Mouse (Mus musculus) heart, embryonic 12.5 days (tissue): ENCODE data around the gene 1700001C02Rik. TPM values are rescaled to one million over a fixed set of nuclear protein-coding genes. Genes with fewer than 3 reads are reported as not detected.

ENCODE experiments used
- ATAC-seq: fragments of 200-750 bp; cut with Nextera tagmentation; 2 replicates; pipeline ENCODE4 v1.8.0; 2017; ENCODE audit warnings: moderate TSS enrichment, moderate library complexity; ENCODE audit not compliant: insufficient number of reproducible peaks, low FRiP score
- H3K27ac ChIP-seq: fragments of 300-500 bp; sonication (generic); 2 replicates; pipeline ENCODE4 v1.5.1; 2016; ENCODE audit warnings: mild to moderate bottlenecking, moderate library complexity; ENCODE audit not compliant: poor library complexity, severe bottlenecking
- H3K27me3 ChIP-seq: fragments of 300-500 bp; sonication (generic); replicated peaks from 2 replicates; pipeline ENCODE4 v1.6.1; 2016; ENCODE audit warnings: mild to moderate bottlenecking, moderate library complexity
- H3K36me3 ChIP-seq: fragments of 300-500 bp; sonication (generic); 2 replicates; pipeline ENCODE4 v1.6.1; 2016; ENCODE audit warnings: mild to moderate bottlenecking, moderate library complexity
- H3K4me1 ChIP-seq: fragments of 300-500 bp; sonication (generic); replicated peaks from 2 replicates; pipeline ENCODE4 v1.6.1; 2016; ENCODE audit warnings: mild to moderate bottlenecking
- H3K4me2 ChIP-seq: fragments of 300-500 bp; sonication (generic); 2 replicates; pipeline ENCODE4 v1.6.1; 2016; ENCODE audit warnings: mild to moderate bottlenecking, moderate library complexity
- H3K4me3 ChIP-seq: fragments of 300-500 bp; sonication (generic); 2 replicates; pipeline ENCODE4 v1.5.1; 2016; ENCODE audit warnings: mild to moderate bottlenecking
- H3K9ac ChIP-seq: fragments of 300-500 bp; sonication (generic); 2 replicates; pipeline ENCODE4 v1.6.1; 2016; ENCODE audit warnings: mild to moderate bottlenecking, moderate library complexity
- H3K9me3 ChIP-seq: fragments of 300-500 bp; sonication (generic); replicated peaks from 2 replicates; pipeline ENCODE4 v1.6.1; 2016; ENCODE audit warnings: mild to moderate bottlenecking, moderate library complexity
- WGBS: fragments of 180-500 bp; shearing (Covaris S2); methylation state at CpG from one replicate; pipeline ENCODE4 v1.1.7; 2016; 5-methylcytosine and 5-hydroxymethylcytosine counted together
- polyA plus RNA-seq: library from polyadenylated mRNA; unstranded; fragments of >200 nt; fragmentation: Nextera tagmentation; extraction: Ambion mirVana; gene quantifications from 2 replicates; pipeline ENCODE4 v1.2.1, GENCODE M21; 2016

1700001C02Rik gene
- polyA plus RNA-seq, 1 experiment from 2014 or later, result not detected

DNA sequence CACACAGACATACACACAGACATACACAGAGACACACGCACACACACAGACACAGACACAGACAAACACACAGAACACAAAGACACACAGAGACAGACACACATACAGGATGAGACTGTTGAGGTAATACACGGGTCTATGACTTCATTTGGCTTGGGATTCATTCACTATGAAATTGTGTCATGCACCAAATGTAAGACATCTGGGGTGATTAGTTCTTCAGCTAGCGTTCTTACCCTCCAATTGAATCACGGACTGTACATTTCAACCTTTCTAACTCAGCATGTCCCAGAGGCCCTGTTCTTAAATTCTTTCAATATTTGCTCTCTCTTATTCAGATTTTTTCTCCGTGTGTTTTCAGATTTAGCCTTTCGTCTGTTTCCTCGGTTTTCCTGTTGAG lies 28.8 kb downstream of the 1700001C02Rik start:
- H3K4me2 ChIP-seq, result no peak overlapping the region
- H3K4me1 ChIP-seq, result peaks cover 19% of the 10 kb centered on the region
- WGBS, result 83% methylated on average over 7 of the region's 7 CpGs
- no peak overlapping the region for H3K4me3 ChIP-seq
- H3K27ac ChIP-seq, result no peak overlapping the region
- H3K27me3 ChIP-seq, result no peaks in the 10 kb centered on the region
- no peaks in the 10 kb centered on the region for H3K36me3 ChIP-seq
- no peaks in the 10 kb centered on the region for H3K9me3 ChIP-seq
- no peak overlapping the region for H3K9ac ChIP-seq
- no peak for ATAC-seq

DNA sequence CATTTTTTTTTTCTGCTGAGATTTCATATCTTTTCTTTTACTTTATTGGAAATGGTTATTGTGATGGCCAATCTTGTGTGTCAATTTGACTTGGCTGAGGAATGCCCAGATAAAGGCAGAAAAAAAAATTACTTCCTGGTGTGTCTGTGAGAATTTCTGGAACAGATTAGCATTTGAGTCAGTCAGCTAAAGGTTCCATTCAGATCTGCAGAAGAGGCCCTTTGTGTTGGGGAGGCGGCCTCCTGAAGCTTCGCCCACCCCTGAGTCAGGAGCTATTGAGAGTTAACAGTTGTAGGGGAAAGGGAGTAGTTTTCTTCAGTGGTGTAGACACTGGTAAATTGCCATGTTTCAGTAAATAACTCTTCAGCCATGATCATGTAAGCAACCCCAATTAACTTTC lies 29.4 kb downstream of the 1700001C02Rik start:
- no peak overlapping the region for H3K9ac ChIP-seq
- no peaks in the 10 kb centered on the region for H3K9me3 ChIP-seq
- no peak overlapping the region for H3K4me2 ChIP-seq
- no peaks in the 10 kb centered on the region for H3K27me3 ChIP-seq
- ATAC-seq, result no peak
- H3K4me3 ChIP-seq, result no peak overlapping the region
- no peaks in the 10 kb centered on the region for H3K36me3 ChIP-seq
- H3K27ac ChIP-seq, result no peak overlapping the region
- peaks cover 22% of the 10 kb centered on the region for H3K4me1 ChIP-seq
- WGBS, result 64% methylated on average over 2 of the region's 2 CpGs

DNA sequence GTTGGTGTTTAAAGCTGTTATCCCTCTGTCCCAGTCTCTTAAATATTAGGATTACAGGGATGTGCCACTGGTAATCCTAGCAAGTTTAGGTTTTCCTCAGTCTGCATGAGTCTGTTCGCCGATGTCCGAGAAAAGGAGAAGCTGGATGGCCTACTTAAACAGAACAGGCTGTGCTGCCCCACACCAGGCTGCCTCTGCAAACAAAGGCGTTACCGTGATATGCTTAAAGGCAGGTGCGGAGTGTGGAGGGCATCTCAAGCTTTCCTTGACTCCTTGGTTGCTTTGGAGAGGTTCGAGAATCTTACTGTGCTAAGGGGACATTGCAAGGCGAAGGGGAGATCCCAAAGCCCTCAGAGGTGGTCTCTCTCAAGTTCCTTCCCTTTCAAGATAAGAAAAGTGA lies 31.0 kb downstream of the 1700001C02Rik start:
- 79% methylated on average over 8 of the region's 8 CpGs for WGBS

DNA sequence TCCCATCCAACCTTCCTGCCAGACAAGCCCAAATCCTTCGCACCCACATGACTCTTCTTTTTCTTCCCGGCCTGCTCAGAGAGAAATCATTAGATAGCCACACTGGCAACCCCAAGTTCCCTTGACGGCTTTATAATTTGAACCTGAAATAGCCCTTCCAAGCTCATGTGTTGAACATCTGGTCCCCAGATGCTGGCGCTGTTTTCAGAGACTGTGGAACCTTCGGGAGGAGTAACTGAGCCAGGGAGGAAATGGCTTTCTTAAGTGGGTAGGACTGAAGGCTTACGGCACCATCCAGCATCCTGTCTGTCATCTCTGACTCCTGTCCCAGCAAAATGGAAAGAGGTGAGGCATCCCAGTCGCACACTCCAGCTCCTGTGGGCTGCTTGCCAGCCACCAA lies 31.5 kb downstream of the 1700001C02Rik start:
- Histone ChIP-seq H3K4me1 (peaks cover 22% of the 10 kb centered on the region), H3K27ac (no peak overlapping the region), H3K27me3 (no peaks in the 10 kb centered on the region), H3K9me3 (no peaks in the 10 kb centered on the region), H3K9ac (no peak overlapping the region), H3K4me2 (no peak overlapping the region), H3K36me3 (no peaks in the 10 kb centered on the region), H3K4me3 (no peak overlapping the region)
- ATAC-seq, result no peak
- 65% methylated on average over 7 of the region's 7 CpGs for WGBS

More for the DNA sequence above, 31.0 kb downstream of the 1700001C02Rik start:
- Histone ChIP-seq H3K4me3 (no peak overlapping the region), H3K27me3 (no peaks in the 10 kb centered on the region), H3K9me3 (no peaks in the 10 kb centered on the region), H3K9ac (no peak overlapping the region; the same call in 1 of the 2 replicates), H3K27ac (no peak overlapping the region), H3K4me2 (no peak overlapping the region), H3K36me3 (no peaks in the 10 kb centered on the region), H3K4me1 (peaks cover 22% of the 10 kb centered on the region)
- ATAC-seq, result no peak

DNA sequence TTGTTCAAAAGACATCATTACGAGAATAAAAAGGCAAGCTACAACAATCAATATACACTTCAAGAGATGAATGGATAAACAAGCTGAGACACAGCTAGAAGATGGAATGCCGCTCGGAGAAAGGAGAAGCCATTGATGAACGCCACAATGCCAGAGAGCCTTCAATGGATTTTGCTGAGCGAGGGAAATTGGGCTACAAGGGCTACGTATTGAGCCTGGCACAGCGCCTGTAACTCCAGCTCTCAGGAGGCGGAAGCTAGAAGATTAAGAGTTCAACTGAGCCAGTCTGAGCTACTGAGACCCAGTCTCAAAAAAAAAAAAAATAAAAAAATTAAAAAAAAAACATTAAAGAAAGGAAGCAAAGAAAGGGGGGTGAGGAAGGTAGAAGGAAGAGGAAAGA lies 47.3 kb downstream of the 1700001C02Rik start:
- peaks cover 4% of the 10 kb centered on the region; the same call in 1 of the 2 replicates for H3K4me1 ChIP-seq
- no peak for ATAC-seq
- 84% methylated on average over 8 of the region's 8 CpGs for WGBS

DNA sequence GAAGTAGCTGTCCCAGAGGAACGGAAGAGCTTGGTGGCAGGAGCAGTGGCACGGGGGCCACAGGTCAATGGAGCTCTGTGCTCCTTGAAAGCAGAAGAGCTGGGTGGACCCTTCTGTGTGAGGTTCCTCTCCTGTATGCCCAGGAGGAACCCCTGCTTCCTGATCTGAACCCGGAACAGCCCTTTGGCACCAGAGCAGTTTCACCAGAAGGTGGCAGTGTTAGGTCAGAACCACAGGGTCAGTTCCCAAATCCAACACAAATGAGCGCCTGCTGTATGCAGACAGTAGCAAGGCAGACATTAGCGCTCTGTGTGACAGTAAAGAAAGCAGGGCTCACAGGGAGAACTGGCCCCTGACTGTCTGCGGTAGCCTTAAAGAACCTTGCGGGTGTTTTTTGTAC lies 50.5 kb downstream of the 1700001C02Rik start:
- no peaks in the 10 kb centered on the region for H3K9me3 ChIP-seq
- H3K4me1 ChIP-seq, result peaks cover 20% of the 10 kb centered on the region
- H3K36me3 ChIP-seq, result no peaks in the 10 kb centered on the region
- no peak overlapping the region for H3K4me3 ChIP-seq
- H3K9ac ChIP-seq, result no peak overlapping the region
- H3K27me3 ChIP-seq, result no peaks in the 10 kb centered on the region
- 45% methylated on average over 7 of the region's 7 CpGs for WGBS
- no peak overlapping the region for H3K27ac ChIP-seq
- no peak overlapping the region for H3K4me2 ChIP-seq
- ATAC-seq, result no peak

More for the DNA sequence above, 47.3 kb downstream of the 1700001C02Rik start:
- Histone ChIP-seq H3K9me3 (no peaks in the 10 kb centered on the region), H3K4me2 (no peak overlapping the region), H3K36me3 (no peaks in the 10 kb centered on the region), H3K4me3 (no peak overlapping the region), H3K27ac (no peak overlapping the region), H3K9ac (no peak overlapping the region), H3K27me3 (no peaks in the 10 kb centered on the region)

DNA sequence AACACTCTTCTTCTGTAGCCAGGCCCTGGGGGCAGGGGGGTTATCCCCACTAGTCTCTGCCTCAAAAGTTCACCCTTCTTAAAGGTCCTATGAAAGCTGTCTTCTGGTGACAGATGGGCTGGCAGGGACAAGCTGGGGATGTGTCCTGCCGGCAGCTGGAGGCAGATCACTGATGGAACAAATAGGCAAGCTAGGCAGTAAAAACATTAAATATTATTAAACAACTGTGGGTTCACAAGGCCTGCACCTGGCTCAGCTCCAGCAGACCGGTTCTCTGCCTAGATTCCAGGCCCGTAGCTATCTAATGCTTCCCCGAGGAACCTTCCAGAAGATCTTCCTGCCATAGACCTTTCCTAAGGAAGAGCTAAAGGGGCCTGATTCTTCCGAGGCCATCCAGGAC lies 52.3 kb downstream of the 1700001C02Rik start:
- Histone ChIP-seq H3K36me3 (no peaks in the 10 kb centered on the region), H3K27me3 (no peaks in the 10 kb centered on the region), H3K27ac (no peak overlapping the region), H3K4me2 (no peak overlapping the region), H3K4me1 (peaks cover 20% of the 10 kb centered on the region), H3K9me3 (no peaks in the 10 kb centered on the region), H3K4me3 (no peak overlapping the region), H3K9ac (no peak overlapping the region)
- ATAC-seq, result no peak
- WGBS, result 60% methylated on average over 5 of the region's 5 CpGs

DNA sequence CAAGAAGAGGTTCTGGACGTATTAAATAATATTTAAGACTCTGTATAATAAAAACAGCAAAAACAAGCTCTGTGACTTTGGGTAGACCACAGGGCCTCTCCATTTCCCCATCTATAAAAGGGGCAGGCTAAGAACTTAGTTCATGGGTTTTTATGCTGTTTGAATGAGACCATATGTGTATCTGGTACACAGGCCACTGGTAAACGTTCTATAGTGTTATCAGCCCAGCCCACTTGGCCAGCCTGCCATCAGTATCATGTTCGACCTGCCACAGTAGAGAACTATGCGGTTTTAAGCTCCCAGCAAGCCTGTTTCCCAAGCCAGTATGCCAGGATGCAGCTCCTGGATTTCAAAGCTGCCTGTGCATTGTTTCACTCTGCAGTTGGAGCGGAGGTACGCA lies 52.7 kb downstream of the 1700001C02Rik start:
- Histone ChIP-seq H3K27me3 (no peaks in the 10 kb centered on the region), H3K9ac (no peak overlapping the region), H3K9me3 (no peaks in the 10 kb centered on the region), H3K4me2 (no peak overlapping the region), H3K27ac (no peak overlapping the region), H3K4me1 (peaks cover 20% of the 10 kb centered on the region), H3K4me3 (no peak overlapping the region), H3K36me3 (no peaks in the 10 kb centered on the region)
- 53% methylated on average over 6 of the region's 6 CpGs for WGBS
- no peak for ATAC-seq

DNA sequence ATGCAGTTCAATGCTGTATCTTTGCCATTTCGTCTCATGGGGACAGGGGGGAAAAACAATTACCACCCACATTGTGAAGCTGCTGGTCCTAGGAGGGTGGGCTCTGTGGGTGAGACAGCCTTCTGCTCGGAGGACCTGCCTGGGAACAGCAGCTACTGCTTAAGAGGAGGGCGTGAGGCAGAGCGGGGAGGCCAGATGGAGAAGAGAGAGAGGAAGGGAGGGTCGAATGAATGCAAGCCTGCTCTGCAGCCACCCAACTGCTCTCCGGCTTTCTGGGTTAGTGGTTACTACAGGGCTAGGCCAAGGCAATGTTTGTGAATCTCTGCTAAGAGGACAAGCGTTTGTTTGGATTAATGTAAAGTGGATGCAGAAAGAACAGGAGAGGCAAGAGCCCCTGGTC lies 53.6 kb downstream of the 1700001C02Rik start:
- ATAC-seq, result no peak
- Histone ChIP-seq H3K4me3 (no peak overlapping the region), H3K4me2 (no peak overlapping the region), H3K36me3 (no peaks in the 10 kb centered on the region), H3K27ac (no peak overlapping the region), H3K27me3 (no peaks in the 10 kb centered on the region), H3K4me1 (peaks cover 20% of the 10 kb centered on the region), H3K9ac (no peak overlapping the region; the same call in 1 of the 2 replicates), H3K9me3 (no peaks in the 10 kb centered on the region)
- WGBS, result 41% methylated on average over 7 of the region's 7 CpGs

DNA sequence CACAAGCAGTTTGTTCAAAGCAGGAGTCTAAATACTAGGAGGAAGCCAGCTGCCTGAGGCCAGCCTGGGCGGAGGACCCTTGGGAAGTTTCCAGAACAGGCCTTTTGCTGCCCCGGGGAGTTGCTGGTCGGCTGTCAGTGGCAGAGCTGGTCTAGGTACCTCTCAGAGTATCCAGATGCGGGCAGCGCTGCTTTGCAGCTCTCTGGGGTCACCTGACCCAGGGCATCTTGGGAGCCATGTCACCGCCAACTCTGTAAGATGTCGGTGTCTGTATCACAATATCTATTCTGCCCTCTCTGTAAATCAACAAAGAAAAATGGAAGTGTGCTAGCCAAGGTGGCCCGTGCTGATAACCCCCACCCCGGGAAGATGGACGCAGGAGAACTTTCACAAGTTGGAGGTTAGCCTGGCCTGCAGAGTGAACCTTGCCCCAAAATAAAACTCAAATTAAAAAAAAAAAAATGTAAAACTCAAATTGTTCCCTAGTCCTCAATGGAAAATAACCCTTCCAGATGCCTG lies 54.4 kb downstream of the 1700001C02Rik start:
- H3K4me2 ChIP-seq, result no peak overlapping the region
- no peak overlapping the region for H3K4me3 ChIP-seq
- no peaks in the 10 kb centered on the region for H3K9me3 ChIP-seq
- no peak overlapping the region for H3K9ac ChIP-seq
- 68% methylated on average over 10 of the region's 10 CpGs for WGBS
- H3K4me1 ChIP-seq, result peaks cover 20% of the 10 kb centered on the region
- H3K27me3 ChIP-seq, result no peaks in the 10 kb centered on the region
- ATAC-seq, result no peak
- H3K36me3 ChIP-seq, result no peaks in the 10 kb centered on the region
- no peak overlapping the region for H3K27ac ChIP-seq

DNA sequence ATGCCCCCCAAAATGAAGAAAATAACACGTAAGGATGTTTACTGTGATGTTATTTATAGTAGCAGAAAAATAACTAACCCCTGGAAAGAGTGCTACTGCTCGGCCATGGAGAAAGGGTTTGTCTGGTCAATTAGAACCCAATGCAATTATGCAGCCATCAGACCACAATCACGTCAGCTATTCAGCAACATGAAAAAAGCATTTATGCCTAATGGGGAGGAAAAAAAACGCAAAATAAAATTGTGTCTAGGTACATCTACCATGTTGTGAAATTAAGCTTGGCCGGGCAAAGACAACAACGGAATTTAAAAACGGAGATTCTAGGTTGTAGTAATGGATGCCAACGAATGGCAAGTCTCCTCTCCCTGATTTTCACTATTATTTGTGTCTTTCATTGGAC lies 56.6 kb downstream of the 1700001C02Rik start:
- no peak for ATAC-seq
- H3K4me1 ChIP-seq, result peaks cover 33% of the 10 kb centered on the region
- H3K27me3 ChIP-seq, result no peaks in the 10 kb centered on the region
- H3K9ac ChIP-seq, result no peak overlapping the region
- no peak overlapping the region for H3K4me2 ChIP-seq
- no peak overlapping the region for H3K4me3 ChIP-seq
- H3K9me3 ChIP-seq, result no peaks in the 10 kb centered on the region
- no peak overlapping the region for H3K27ac ChIP-seq
- WGBS, result 84% methylated on average over 8 of the region's 8 CpGs
- H3K36me3 ChIP-seq, result no peaks in the 10 kb centered on the region

DNA sequence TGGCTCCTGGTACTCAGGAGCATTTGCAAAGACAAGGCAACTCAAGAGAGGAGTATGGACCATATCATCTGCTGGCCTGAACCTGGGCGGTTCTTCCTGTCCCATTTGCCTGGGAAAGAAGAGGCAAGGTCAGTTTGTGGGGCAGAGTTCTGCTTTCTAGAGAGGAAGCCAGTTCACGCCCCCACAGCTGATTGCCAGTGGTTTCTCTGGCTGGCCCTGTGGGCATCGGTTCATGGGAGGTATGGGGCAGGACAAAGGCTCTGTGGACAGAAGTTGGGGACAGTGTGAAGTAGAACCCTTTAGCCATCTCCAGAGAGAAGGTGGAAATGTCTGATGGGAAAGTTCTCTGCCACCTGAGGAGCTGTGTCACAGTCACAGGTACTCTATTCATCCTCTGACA lies 57.3 kb downstream of the 1700001C02Rik start:
- Histone ChIP-seq H3K4me1 (peaks cover 33% of the 10 kb centered on the region), H3K36me3 (no peaks in the 10 kb centered on the region), H3K4me2 (no peak overlapping the region), H3K27ac (no peak overlapping the region), H3K9ac (no peak overlapping the region), H3K9me3 (no peaks in the 10 kb centered on the region), H3K27me3 (0 out of 2 replicates have a peak, but pooled peaks cover 2% of the 10 kb centered on the region), H3K4me3 (no peak overlapping the region)
- no peak for ATAC-seq
- WGBS, result 72% methylated on average over 3 of the region's 3 CpGs
